Mouse (Mus musculus) liver, embryonic 14.5 days (tissue): Measurements from ENCODE around the gene Slc44a2. TPM values are rescaled to one million over a fixed set of nuclear protein-coding genes. Genes with fewer than 3 reads are reported as not detected.

Experiments
- ATAC-seq: fragments of 200-750 bp; cut with Nextera tagmentation; 2 replicates; pipeline ENCODE4 v1.8.0; 2017; ENCODE audit warnings: moderate number of reproducible peaks, mild to moderate bottlenecking, moderate library complexity; ENCODE audit not compliant: insufficient read depth
- DNase-seq, 3 experiments: peaks; one replicate each; pipeline ENCODE4 v3.0.0-alpha.2; 2012 to 2013; ENCODE audit warnings: low read depth in 3 of 3, low spot score in 3 of 3
- H3K27ac ChIP-seq: fragments of 300-500 bp; sonication (generic); 2 replicates; pipeline ENCODE4 v1.5.1; 2014; ENCODE audit warnings: moderate library complexity, mild to moderate bottlenecking, control low read depth, inconsistent platforms
- H3K27me3 ChIP-seq: fragments of 300-500 bp; sonication (generic); 2 replicates; pipeline ENCODE4 v1.6.1; 2014; ENCODE audit warnings: mild to moderate bottlenecking, low read length, moderate library complexity; ENCODE audit not compliant: control insufficient read depth, insufficient read depth
- H3K36me3 ChIP-seq: fragments of 300-500 bp; sonication (generic); replicated peaks from 2 replicates; pipeline ENCODE4 v1.6.1; 2014; ENCODE audit warnings: low read depth; ENCODE audit not compliant: control insufficient read depth, insufficient read depth
- H3K4me1 ChIP-seq, 2 experiments: fragments of 200-500 bp in 1 of 2; fragments of 300-500 bp in 1 of 2; sonication (generic) in 1 of 2; replicated peaks; 2 replicates each; pipeline ENCODE4 v1.6.1; 2012 to 2014; ENCODE audit warnings: antibody characterized with exemption in 1 of 2, inconsistent platforms in 1 of 2, low read length in 1 of 2; ENCODE audit not compliant: control insufficient read depth in 2 of 2, insufficient read depth in 2 of 2
- H3K4me2 ChIP-seq: fragments of 300-500 bp; sonication (generic); 2 replicates; pipeline ENCODE4 v1.6.1; 2014; ENCODE audit warnings: low read depth, mild to moderate bottlenecking, control low read depth, moderate library complexity
- H3K4me3 ChIP-seq, 2 experiments: fragments of 200-500 bp in 1 of 2; fragments of 300-500 bp in 1 of 2; sonication (generic) in 1 of 2; 2 replicates each; pipeline ENCODE4 v1.5.1; 2012 to 2014; ENCODE audit warnings: low read depth in 2 of 2, low read length in 2 of 2, mild to moderate bottlenecking in 2 of 2, control low read depth in 1 of 2, inconsistent platforms in 1 of 2, moderate library complexity in 1 of 2; ENCODE audit not compliant: insufficient read depth in 1 of 2
- H3K9ac ChIP-seq: fragments of 300-500 bp; sonication (generic); replicated peaks from 2 replicates; pipeline ENCODE4 v1.6.1; 2014; ENCODE audit warnings: mild to moderate bottlenecking, control low read depth, moderate library complexity
- H3K9me3 ChIP-seq: fragments of 300-500 bp; sonication (generic); 2 replicates; pipeline ENCODE4 v1.6.1; 2016; ENCODE audit warnings: low read length, mixed read lengths; ENCODE audit not compliant: control insufficient read depth
- CTCF ChIP-seq: IDR thresholded peaks from 2 replicates; pipeline ENCODE4 v1.5.1; 2016; ENCODE audit warnings: antibody characterized with exemption, low read depth, control low read depth
- EP300 ChIP-seq: IDR thresholded peaks from 2 replicates; pipeline ENCODE4 v1.6.1; 2016; ENCODE audit warnings: antibody characterized with exemption, low read depth
- WGBS: fragments of 180-500 bp; shearing (Covaris S2); extraction: QIAGEN DNeasy Blood & Tissue Kit; methylation state at CpG from one replicate; pipeline ENCODE4 v1.1.7; 2014; ENCODE audit not compliant: insufficient replicate concordance; 5-methylcytosine and 5-hydroxymethylcytosine counted together
- polyA plus RNA-seq, 2 experiments: library from polyadenylated mRNA; depleted of rRNA in 1 of 2; stranded (reverse) in 1 of 2; unstranded in 1 of 2; fragments of >200 nt; fragmentation: Nextera tagmentation in 1 of 2; extraction: Ambion mirVana in 1 of 2; gene quantifications; 2 replicates each; pipeline versions ENCODE4 v1.2.1 to v1.2.3; 2012 to 2014

Slc44a2 gene
- polyA plus RNA-seq, 2 experiments, result 10.0 to 11.6 TPM

- Histone ChIP-seq H3K9ac (no peak overlapping the region), H3K27me3 (no peaks in the 10 kb centered on the region), H3K4me2 (no peak overlapping the region), H3K36me3 (no peaks in the 10 kb centered on the region), H3K4me1 (no peaks in the 10 kb centered on the region), H3K27ac (no peak overlapping the region), H3K9me3 (no peaks in the 10 kb centered on the region), H3K4me3 (no peak overlapping the region)
- DNase-seq, result no peak
- TF ChIP-seq EP300 (no peak), CTCF (no peak)
- no peak for ATAC-seq
- WGBS, result 79% methylated on average over 10 of the region's 10 CpGs
Measured at GRCm38 (mm10) chr9:21299014-21299413, 21.5 kb upstream of the Slc44a2 start.

- WGBS, result 69% methylated on average over 7 of the region's 7 CpGs
- no peak for ATAC-seq
- no peak overlapping the region for H3K27ac ChIP-seq
Measured at GRCm38 (mm10) chr9:21305065-21305464, 15.4 kb upstream of the Slc44a2 start.

GRCm38 (mm10) chr9:21309150-21309741, 11.3 kb upstream of the Slc44a2 start:
- no peaks in the 10 kb centered on the region for H3K9me3 ChIP-seq
- DNase-seq, result no peak
- H3K4me3 ChIP-seq, result no peak overlapping the region
- 50% methylated on average over 15 of the region's 15 CpGs for WGBS
- no peak for ATAC-seq
- peaks cover 13% of the 10 kb centered on the region for H3K27me3 ChIP-seq
- H3K27ac ChIP-seq, result no peak overlapping the region
- no peak overlapping the region for H3K4me2 ChIP-seq
- TF ChIP-seq EP300, result no peak
- TF ChIP-seq CTCF, result no peak
- peaks cover 3 to 6% of the 10 kb centered on the region in 2 experiments for H3K4me1 ChIP-seq
- no peaks in the 10 kb centered on the region for H3K36me3 ChIP-seq
- no peak overlapping the region for H3K9ac ChIP-seq

More at GRCm38 (mm10) chr9:21305065-21305464, 15.4 kb upstream of the Slc44a2 start:
- no peaks in the 10 kb centered on the region for H3K27me3 ChIP-seq
- H3K9me3 ChIP-seq, result no peaks in the 10 kb centered on the region
- no peaks in the 10 kb centered on the region for H3K36me3 ChIP-seq
- TF ChIP-seq CTCF, result no peak
- no peak for TF ChIP-seq EP300
- H3K4me1 ChIP-seq, result 0 out of 4 replicates have a peak, but pooled peaks cover 0 to 2% of the 10 kb centered on the region in 2 experiments
- H3K4me3 ChIP-seq, result no peak overlapping the region
- H3K4me2 ChIP-seq, result no peak overlapping the region
- no peak overlapping the region for H3K9ac ChIP-seq
- DNase-seq, result no peak

- 54% methylated on average over 7 of the region's 7 CpGs for WGBS
- Histone ChIP-seq H3K27ac (no peak overlapping the region), H3K27me3 (peaks cover 13% of the 10 kb centered on the region), H3K9ac (no peak overlapping the region), H3K9me3 (no peaks in the 10 kb centered on the region), H3K4me3 (no peak overlapping the region), H3K36me3 (no peaks in the 10 kb centered on the region), H3K4me1 (peaks cover 8 to 21% of the 10 kb centered on the region in 2 experiments), H3K4me2 (no peak overlapping the region)
- no peak for DNase-seq
- TF ChIP-seq CTCF, result no peak
- TF ChIP-seq EP300, result no peak
- ATAC-seq, result no peak
Measured at GRCm38 (mm10) chr9:21311695-21312094, 8.8 kb upstream of the Slc44a2 start.

- H3K36me3 ChIP-seq, result no peaks in the 10 kb centered on the region
- H3K4me3 ChIP-seq, result no peak within 1 kb of the TSS
- H3K27ac ChIP-seq, result no peak within 1 kb of the TSS
- no peak for ATAC-seq
- 26% methylated on average over 33 of the region's 35 CpGs for WGBS
- H3K4me1 ChIP-seq, result peaks cover 8 to 21% of the 10 kb centered on the region in 2 experiments
- H3K9ac ChIP-seq, result no peak within 1 kb of the TSS
- TF ChIP-seq EP300 (no peak), CTCF (no peak)
- H3K4me2 ChIP-seq, result no peak within 1 kb of the TSS; the same call in 1 of the 2 replicates
- no peaks in the 10 kb centered on the region for H3K9me3 ChIP-seq
- no peak for DNase-seq
- peaks cover 13% of the 10 kb centered on the region for H3K27me3 ChIP-seq
Measured at GRCm38 (mm10) chr9:21312134-21312533, 8.4 kb upstream of the Slc44a2 start, which contains the start of gene Ap1m2. Ap1m2 (minus strand) TSS chr9:21312337.
